Mouse (Mus musculus) mature B cell (primary cell): ENCODE results near the gene Agrp.

ENCODE experiments used
- in situ Hi-C: fragments of 300-500 bp; cut with MboI; formaldehyde crosslinking; loops from 2 replicates; pipeline ENCODE4 v1.14.3; 2019

Gene Agrp

DNA sequence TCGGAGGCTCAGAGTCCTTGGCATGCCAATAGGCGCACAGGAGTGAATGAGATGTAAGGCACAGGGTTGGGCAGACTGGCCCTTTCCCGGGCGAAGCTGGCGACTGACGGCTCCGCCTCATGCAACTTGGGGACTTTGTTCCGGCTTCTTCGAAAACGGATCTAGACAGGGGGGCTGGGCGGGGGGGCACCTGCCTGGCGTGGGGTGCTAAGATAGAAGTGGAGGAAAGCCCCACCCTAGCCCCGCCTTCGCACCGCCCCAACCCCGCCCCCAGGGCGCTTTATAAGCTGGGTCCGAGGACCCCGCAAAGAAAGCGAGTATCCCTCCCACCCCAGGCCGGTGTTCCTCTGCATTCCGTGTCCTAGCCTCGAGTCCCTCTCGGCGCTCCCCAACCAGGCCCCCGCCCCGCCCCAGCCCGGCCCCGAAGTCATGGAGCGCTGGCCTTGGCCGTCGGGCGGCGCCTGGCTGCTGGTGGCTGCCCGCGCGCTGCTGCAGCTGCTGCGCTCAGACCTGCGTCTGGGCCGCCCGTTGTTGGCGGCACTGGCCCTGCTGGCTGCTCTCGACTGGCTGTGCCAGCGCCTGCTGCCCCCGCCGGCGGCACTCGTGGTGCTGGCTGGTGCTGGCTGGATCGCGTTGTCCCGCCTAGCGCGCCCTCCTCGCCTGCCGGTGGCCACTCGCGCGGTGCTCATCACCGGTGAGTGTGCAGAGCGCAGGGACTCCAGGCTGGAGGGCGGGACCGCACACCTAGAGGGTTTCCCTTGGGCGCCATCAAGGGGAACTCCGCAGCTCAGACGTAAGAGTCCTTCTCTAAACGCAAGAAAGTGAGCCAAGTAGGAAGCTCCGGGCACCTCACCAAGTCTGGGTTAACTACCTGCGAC, 118.5 kb downstream of the Agrp start, which contains the start of gene Hsd11b2:
Gene Hsd11b2, plus strand, starts transcription at position 320 of the 878 bp plus-strand sequence.
- in situ Hi-C loops: no loop called here

DNA sequence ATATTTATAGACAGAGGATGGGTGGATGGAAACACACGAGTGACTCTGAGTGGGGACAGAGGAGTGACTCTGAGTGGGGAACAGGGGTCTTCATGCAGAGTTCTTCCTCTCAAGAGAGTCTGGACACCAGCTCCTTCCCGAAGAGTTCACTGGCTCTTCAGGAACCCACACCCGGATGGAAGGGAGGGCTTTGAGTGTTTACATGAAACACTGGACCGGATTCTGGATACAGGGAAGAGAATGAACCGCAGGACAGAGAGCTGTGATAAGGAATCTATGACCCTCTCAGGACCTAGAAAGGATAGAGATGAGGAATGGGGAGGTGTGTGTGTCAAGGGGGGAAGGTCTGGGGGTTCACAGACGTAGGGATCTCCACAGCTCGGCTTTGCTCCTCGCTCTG, 119.8 kb downstream of the Agrp start:
- in situ Hi-C loops: no loop called here
